Mouse (Mus musculus): ENCODE data around the gene Msh2.
A peak's percentile ranks its signal among the peaks of the same experiment; 100 is the strongest.

GRCm38 (mm10) chr17:87773175-87773574, 101.0 kb downstream of the Msh2 start:
- peak; percentile 42 for TF ChIP-seq CTCF (IDR thresholded peaks at IDR 0.05)
- no peak for TF ChIP-seq EP300 (IDR thresholded peaks at IDR 0.05)

Measured in lung, postnatal 0 days (tissue).